Mouse (Mus musculus): ENCODE results near the gene H2-Aa.

The H2-Aa gene

GRCm38 (mm10) chr17:34263811-34264371 is 23.7 kb downstream of the H2-Aa start:
- in situ Hi-C loops (cut with MboI, MseI): no loop called here

- in situ Hi-C loops (cut with MboI, MseI): no loop called here
Observed at GRCm38 (mm10) chr17:34263068-34263467, 24.6 kb downstream of the H2-Aa start.

DNA sequence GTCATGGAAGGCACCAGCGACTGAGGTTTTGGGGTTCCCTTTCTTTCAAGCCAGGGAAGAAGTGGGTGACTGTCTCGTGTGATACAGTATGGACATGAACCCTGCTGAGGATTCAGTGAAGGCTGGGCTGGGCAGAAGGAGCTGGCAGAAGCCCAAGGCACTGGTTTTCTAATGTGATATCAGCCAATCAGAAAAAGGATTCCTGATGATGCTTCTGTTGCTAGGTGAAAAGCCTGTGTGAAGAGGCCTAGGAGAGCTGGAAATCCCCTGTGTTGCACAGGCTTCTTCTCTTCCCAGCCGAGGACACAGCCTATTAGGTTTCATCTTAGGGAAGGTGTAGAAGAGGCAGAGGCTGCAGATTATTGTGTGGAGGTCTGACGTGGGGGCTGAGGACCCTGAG is 26.1 kb downstream of the H2-Aa start:
- in situ Hi-C loops (cut with MboI, MseI): no loop called here

GRCm38 (mm10) chr17:34260551-34260950 is 27.1 kb downstream of the H2-Aa start:
- in situ Hi-C loops (cut with MboI, MseI): no loop called here

DNA sequence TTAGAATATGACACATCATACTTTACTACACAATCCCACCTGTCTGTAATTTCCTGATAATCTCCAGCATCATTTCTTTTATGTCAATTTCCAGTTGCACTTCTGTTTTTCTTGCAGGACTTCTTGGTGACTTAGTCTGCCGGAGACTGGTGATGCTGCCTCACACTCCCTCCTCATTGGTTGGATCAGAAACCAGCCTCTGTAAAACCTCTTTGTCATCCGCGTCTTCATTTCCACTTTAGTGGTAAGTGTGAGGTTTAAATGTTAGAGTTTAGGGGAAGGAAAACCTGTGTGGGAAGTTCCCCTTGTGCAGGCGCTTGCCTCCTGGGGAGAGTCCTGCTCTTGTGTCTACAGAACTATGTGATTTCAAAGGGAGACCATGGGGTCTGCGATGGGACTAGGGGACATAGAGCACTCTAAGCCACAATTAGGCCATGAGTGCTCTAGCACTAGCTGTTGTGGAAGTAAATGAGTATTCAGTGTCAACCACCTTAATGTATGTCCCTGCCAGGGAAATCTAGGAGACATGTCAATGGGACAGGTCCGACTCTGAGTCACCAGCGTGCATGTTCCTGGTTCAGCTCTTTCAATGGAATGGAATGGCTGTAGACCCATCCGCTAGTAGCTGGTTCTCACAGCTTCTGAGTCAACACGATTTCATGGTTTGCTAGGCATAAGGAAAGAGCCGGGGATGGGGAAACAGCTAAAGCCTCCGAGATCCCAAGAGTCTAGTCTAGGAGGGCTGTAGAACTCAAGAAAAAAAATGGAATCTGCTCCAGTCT is 29.8 kb downstream of the H2-Aa start, which contains the start of gene H2-Ab1:
Gene H2-Ab1, plus strand, starts transcription at position 96 of the 782 bp plus-strand sequence.
- in situ Hi-C loops (cut with MboI, MseI): no loop called here

- in situ Hi-C loops (cut with MboI, MseI): no loop called here
Observed at GRCm38 (mm10) chr17:34256501-34256900, 31.1 kb downstream of the H2-Aa start.

GRCm38 (mm10) chr17:34251666-34252065 is 36.0 kb downstream of the H2-Aa start:
- in situ Hi-C loops (cut with MboI, MseI): no loop called here

GRCm38 (mm10) chr17:34249878-34250277 is 37.7 kb downstream of the H2-Aa start:
- in situ Hi-C loops (cut with MboI, MseI): loop anchor here (5.0 to 10.0 kb wide), 2 partner anchors 38 to 105 kb away; partner anchors contain the start of gene Btnl2

- in situ Hi-C loops (cut with MboI, MseI): loop anchor here (5.0 to 10.0 kb wide), 2 partner anchors 37 to 105 kb away; partner anchors contain the start of gene Btnl2
Observed at GRCm38 (mm10) chr17:34249361-34249760, 38.3 kb downstream of the H2-Aa start.

- in situ Hi-C loops (cut with MboI, MseI): loop anchor here (5.0 to 10.0 kb wide), 2 partner anchors 36 to 106 kb away; partner anchors contain the start of gene Btnl2
Observed at GRCm38 (mm10) chr17:34248764-34249163, 38.9 kb downstream of the H2-Aa start.

DNA sequence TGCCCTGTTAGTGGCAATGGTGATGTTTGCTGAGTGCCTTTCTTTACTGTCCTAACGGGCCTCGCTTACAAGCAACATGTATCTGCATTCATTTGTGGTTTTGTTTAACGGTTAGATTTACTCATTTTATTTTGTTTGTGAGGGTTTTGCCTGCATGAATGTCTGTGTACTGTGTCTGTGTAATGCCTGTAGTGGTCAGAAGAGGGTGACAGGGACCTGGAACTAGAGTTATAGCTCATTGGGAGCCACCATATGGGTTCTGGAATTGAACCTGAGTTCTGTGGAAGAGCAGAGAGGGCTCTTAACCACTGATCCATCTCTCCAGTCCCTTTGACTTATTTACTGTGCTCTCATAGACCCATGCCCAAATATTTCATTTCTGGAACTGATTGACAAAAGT is 40.6 kb downstream of the H2-Aa start:
- in situ Hi-C loops (cut with MboI, MseI): loop anchor here (5.0 to 10.0 kb wide), 2 partner anchors 35 to 108 kb away; partner anchors contain the start of gene Btnl2

DNA sequence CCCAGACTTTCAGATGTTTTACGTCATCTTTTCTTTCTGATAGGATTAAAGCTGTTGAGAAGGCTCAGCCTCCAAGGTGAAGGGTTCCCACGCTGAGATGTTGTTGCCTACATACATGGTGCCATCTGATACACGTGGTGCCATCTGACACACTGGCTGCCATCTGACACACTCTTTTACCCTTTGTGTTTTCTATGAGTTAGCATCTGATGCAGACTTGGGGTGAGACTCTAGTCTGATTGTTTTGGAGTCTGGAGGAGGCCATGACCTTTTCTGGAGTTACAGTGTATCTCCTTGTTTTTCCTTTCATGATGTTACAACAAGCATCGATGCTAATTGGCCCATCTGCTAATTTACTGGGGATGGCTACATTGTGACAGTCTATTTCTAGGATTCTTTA is 43.0 kb downstream of the H2-Aa start:
- in situ Hi-C loops (cut with MboI, MseI): loop anchor here (5.0 to 10.0 kb wide), 2 partner anchors 32 to 110 kb away; partner anchors contain the start of gene Btnl2

DNA sequence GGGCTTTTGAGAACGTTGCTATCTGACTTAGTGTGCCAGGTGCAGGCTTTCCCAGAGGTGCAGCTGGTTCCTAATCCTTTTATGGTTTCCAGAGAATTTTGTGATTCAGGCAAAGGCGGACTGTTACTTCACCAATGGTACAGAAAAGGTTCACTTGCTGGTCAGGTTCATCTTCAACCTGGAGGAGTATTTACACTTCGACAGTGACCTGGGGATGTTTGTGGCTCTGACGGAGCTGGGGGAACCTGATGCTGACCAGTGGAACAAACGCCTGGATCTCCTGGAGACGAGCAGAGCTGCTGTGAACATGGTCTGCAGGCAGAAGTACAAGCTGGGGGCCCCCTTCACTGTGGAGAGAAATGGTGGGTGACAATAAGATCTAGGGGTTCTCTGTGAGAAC is 46.7 kb downstream of the H2-Aa start:
- in situ Hi-C loops (cut with MboI, MseI): loop anchor here (10.0 kb wide), 1 partner anchor 114 kb away; the partner anchor contains the start of gene Btnl2

DNA sequence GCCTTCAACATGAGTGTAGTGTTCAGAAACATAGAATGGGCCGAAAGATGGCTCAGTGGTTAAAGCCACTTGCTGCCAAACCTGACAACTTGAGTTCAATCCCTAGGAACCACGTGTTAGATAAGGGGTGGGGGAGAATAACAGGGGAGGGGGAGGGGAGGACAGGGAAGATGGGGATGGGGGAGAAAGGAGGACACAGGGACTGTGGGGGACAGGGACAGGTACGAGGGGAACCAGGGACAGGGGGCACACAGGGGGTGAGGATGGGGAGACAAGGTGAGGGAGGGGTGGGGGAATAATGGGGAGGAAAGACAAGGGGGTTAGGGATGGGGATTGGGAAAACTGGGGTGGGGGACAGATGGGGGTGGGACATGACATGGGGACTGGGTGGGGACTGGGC is 47.3 kb downstream of the H2-Aa start:
- in situ Hi-C loops (cut with MboI, MseI): loop anchor here (10.0 kb wide), 1 partner anchor 114 kb away; the partner anchor contains the start of gene Btnl2

DNA sequence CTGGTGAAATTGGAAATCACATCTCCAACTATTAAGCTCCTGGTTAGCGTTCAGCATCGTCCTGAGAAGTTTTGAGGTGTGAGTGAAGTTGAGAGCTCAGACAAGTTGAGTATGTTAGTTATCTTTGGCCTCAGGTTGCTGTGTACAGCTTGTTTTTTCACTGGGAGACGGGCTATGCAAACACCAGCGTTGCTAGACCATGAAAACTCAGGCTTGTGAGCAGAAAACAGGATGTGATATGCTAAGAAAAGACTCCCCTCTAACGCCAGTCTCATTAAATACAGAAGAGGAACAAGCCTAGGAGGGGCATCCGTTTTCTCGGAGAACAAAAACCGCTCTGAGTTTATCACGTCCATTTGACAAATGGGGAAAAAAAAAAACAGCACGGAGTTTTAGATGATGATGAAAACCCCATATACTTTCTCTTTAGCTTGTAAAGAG is 48.0 kb downstream of the H2-Aa start:
- in situ Hi-C loops (cut with MboI, MseI): loop anchor here (5.0 to 10.0 kb wide), 2 partner anchors 67 to 115 kb away; partner anchors contain the start of gene Btnl2

DNA sequence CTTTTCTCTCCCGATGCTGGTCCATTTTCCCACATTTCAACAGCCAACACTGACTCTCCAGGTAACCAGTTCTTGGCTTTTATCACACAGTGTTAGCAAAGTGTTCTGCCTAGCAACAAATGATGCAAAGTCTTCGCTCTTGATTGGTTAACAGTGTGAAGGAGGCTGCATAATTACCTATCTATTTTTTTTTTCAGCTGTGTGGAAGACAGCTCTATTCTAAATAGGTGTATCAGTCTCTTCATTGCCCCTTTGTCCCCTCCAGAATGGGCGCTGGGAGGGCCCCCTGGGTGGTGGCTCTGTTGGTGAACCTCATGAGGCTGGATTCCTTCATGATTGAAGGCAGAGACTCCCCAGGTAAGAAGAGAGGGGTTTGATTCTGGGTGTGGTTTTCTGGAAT is 48.9 kb downstream of the H2-Aa start, which contains the start of gene H2-Ob:
Gene H2-Ob, plus strand, starts transcription at position 198 of the 400 bp plus-strand sequence.
- in situ Hi-C loops (cut with MboI, MseI): loop anchor here (5.0 kb wide), 1 partner anchor 66 kb away; no protein-coding TSS in a partner anchor

GRCm38 (mm10) chr17:34237741-34238140 is 49.9 kb downstream of the H2-Aa start:
- in situ Hi-C loops (cut with MboI, MseI): loop anchor here (5.0 kb wide), 1 partner anchor 65 kb away; no protein-coding TSS in a partner anchor

DNA sequence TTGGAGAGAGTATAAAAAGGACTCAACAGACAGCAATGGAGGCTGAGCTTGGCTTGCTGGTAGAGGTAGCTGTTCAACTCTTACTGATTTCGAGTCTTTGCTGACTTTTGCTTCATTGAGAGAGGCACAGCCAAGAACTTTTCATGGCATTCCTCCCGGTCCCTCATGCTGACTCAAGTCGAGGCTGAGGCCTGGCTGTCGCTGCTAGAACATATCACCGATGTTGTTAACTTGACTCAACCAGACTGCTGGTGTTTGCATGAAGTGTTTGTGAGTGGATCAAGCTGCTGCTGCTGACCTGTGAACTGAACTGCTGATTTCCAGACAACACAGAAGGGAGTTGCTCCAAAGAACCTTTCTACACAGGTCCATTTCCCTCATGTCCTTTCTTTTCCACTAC is 50.9 kb downstream of the H2-Aa start:
- in situ Hi-C loops (cut with MboI, MseI): loop anchor here (5.0 kb wide), 1 partner anchor 64 kb away; no protein-coding TSS in a partner anchor

GRCm38 (mm10) chr17:34234926-34235325 is 52.7 kb downstream of the H2-Aa start:
- in situ Hi-C loops (cut with MboI, MseI): loop anchor here (5.0 kb wide), 1 partner anchor 63 kb away; no protein-coding TSS in a partner anchor
